Mouse (Mus musculus): ENCODE measurements around the gene Gm49450.

DNA sequence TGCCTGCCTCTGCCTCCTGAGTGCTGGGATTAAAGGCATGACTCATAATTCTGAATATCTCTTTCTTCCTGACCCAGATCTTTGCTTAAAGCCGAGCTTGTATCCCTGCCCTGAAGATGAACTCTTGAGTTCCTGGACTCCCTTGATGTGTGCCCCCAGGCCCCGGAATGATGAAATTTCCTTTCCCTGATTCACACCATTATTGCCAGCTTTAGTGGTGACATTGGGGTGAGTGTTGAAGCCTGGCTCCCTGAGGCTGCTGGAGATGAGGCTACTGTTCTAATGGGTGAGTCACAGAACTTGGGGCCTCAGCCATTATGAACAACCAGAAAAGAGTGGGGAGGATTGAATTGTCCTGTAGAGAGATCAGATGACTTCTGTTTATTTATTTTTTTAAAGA, 11.8 kb downstream of the Gm49450 start:
- TF ChIP-seq CTCF (IDR thresholded peaks at IDR 0.05; ENCODE audit: borderline replicate concordance, extremely low read depth, insufficient read depth, insufficient read length): no peak
- TF ChIP-seq POLR2A (IDR thresholded peaks at IDR 0.05; ENCODE audit: borderline replicate concordance, extremely low read depth, insufficient read depth, insufficient read length, poor library complexity, severe bottlenecking): no peak

Measured in brain, embryonic 14.5 days (tissue).